Mouse (Mus musculus): Measurements from ENCODE around the gene Slc35b2. TPM values are rescaled to one million over a fixed set of nuclear protein-coding genes. Genes with fewer than 3 reads are reported as not detected.

Gene Slc35b2
- polyA plus RNA-seq (2021; fragmentation: Nextera tagmentation), result 62.4 and 73.3 TPM in 2 replicates
- long read RNA-seq, experiment 1, transcript Slc35b2-205 (4 exons, 1,906 nt), result major isoform, 479 of 515 reads
- long read RNA-seq, experiment 1, partial matches to known transcripts, result 6 of 515 reads
- long read RNA-seq, experiment 1, other reads (novel, unspliced or antisense), result 22 of 515 reads
- long read RNA-seq, experiment 2, transcript Slc35b2-205 (4 exons, 1,906 nt), result major isoform, 64 of 77 reads
- long read RNA-seq, experiment 2, partial matches to known transcripts, result 0 of 77 reads
- long read RNA-seq, experiment 2, other reads (novel, unspliced or antisense), result 8 of 77 reads

GRCm38 (mm10) chr17:45563655-45564530, at the start of gene Slc35b2:
Slc35b2 (plus strand) TSS chr17:45563874.

DNA sequence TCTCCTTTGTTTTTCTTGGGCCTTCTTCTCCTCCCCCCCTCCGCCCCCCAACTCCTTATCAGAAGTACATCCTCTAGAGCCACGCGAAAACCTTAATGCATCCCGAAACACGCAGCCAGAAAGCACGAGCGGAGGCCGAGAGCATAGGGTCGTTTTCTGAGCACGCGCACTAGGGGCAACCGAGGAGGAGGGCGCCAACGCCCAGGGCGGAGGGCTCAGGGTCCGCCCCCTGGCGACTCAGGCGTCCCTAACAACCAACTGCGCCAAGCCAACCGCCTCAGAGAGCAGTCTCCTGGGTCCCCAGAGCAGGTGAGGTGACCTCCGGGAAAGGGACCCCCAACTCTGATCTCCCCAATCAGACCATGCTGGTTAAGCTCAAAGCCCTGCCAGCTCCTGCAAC, 40.4 kb upstream of the Slc35b2 start, which contains the start of gene Tcte1:
Gene Tcte1 (plus strand): TSS at position 172 of the 400 bp plus-strand sequence.

GRCm38 (mm10) chr17:45549617-45550181, 14.0 kb upstream of the Slc35b2 start, which contains the start of gene Tmem151b:
Tmem151b (minus strand) TSS chr17:45549677.

DNA sequence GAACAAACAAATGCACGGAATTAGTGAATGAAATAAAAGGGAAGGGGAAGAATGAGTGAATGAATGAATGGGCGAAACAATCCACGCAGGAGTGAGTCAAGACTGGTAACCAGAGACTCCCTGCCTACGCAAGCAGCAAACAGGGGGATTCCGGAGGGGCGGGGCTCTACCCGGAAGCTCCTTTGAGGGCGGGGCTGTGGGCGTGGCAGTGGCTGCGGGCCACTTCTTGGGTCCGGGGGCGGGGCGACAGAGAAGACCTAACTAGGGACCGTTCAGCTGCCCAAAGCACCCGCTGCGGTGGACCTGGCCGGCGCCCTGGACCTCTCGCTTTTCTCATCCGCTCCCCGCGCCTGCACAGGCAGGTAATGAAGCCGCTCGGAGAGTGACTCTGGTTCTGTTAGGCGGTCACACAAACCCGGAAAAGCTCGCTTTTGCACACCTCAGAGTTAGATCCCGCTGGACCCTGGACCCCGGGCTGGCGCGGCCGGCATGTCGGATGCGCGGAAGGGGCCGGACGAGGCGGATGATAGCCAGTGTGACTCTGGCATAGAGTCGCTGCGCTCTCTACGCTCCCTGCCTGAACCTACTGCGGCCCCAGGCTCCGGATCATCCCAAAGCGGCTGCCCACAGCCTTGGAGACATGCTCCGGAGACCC, 8.1 kb upstream of the Slc35b2 start, which contains the start of gene Nfkbie:
Gene Nfkbie (plus strand): TSS at position 252 of the 655 bp plus-strand sequence.

GRCm38 (mm10) chr17:45573087-45573779, 9.6 kb downstream of the Slc35b2 start, which contains the start of gene Hsp90ab1:
Hsp90ab1 (minus strand) TSS chr17:45573271.

GRCm38 (mm10) chr17:45599446-45600242, 36.0 kb downstream of the Slc35b2 start, which contains the start of gene Slc29a1:
Slc29a1 (minus strand) TSS chr17:45599606.

GRCm38 (mm10) chr17:45601877-45602304, 38.2 kb downstream of the Slc35b2 start, which contains the start of gene Mymx:
Mymx (minus strand) TSS chr17:45602102.

Other genes with a start within 250 kb of the Slc35b2 start
- gene Cdc5l, start 130.1 kb upstream of the Slc35b2 start, polyA plus RNA-seq (2021; fragmentation: Nextera tagmentation), result 16.7 and 22.2 TPM in 2 replicates
- 5.6 and 6.1 TPM in 2 replicates for gene Spats1, start 88.5 kb upstream of the Slc35b2 start, polyA plus RNA-seq (2021; fragmentation: Nextera tagmentation)
- gene Aars2, start 57.0 kb upstream of the Slc35b2 start, polyA plus RNA-seq (2021; fragmentation: Nextera tagmentation), result 12.7 and 12.8 TPM in 2 replicates
- gene Tcte1, start 40.4 kb upstream of the Slc35b2 start, polyA plus RNA-seq (2021; fragmentation: Nextera tagmentation), result 6.8 and 8.7 TPM in 2 replicates
- 27.5 and 36.1 TPM in 2 replicates for gene Tmem151b, start 14.2 kb upstream of the Slc35b2 start, polyA plus RNA-seq (2021; fragmentation: Nextera tagmentation)
- 1.2 and 1.3 TPM in 2 replicates for gene Nfkbie, start 8.2 kb upstream of the Slc35b2 start, polyA plus RNA-seq (2021; fragmentation: Nextera tagmentation)
- 2,554 and 3,060 TPM in 2 replicates for gene Hsp90ab1, start 9.4 kb downstream of the Slc35b2 start, polyA plus RNA-seq (2021; fragmentation: Nextera tagmentation)
- gene Slc29a1, start 35.7 kb downstream of the Slc35b2 start, polyA plus RNA-seq (2021; fragmentation: Nextera tagmentation), result 21.0 and 24.4 TPM in 2 replicates
- not detected in 2 replicates for gene Mymx, start 38.2 kb downstream of the Slc35b2 start, polyA plus RNA-seq (2021; fragmentation: Nextera tagmentation)
- 0.04 TPM in 1 of 2 replicates, not detected in the other for gene Capn11, start 95.5 kb downstream of the Slc35b2 start, polyA plus RNA-seq (2021; fragmentation: Nextera tagmentation)
- 156 and 161 TPM in 2 replicates for gene Mrpl14, start 122.4 kb downstream of the Slc35b2 start, polyA plus RNA-seq (2021; fragmentation: Nextera tagmentation)
- gene Tmem63b, start 123.0 kb downstream of the Slc35b2 start, polyA plus RNA-seq (2021; fragmentation: Nextera tagmentation), result 58.3 and 80.9 TPM in 2 replicates
- 1.1 TPM in 2 replicates for gene 1600014C23Rik, start 170.0 kb downstream of the Slc35b2 start, polyA plus RNA-seq (2021; fragmentation: Nextera tagmentation)